Mouse (Mus musculus): ENCODE data around the gene Znrf4.

GRCm38 (mm10) chr17:56468870-56469269 lies 43.4 kb downstream of the Znrf4 start:
- TF ChIP-seq CTCF (IDR thresholded peaks at IDR 0.05; ENCODE audit: low read depth) (no peak), EP300 (IDR thresholded peaks at IDR 0.05; ENCODE audit: low read depth) (no peak)

Data from liver, embryonic 14.5 days (tissue).